Mouse (Mus musculus) forebrain, postnatal 0 days (tissue): ENCODE data around the gene Plxna4. TPM values are rescaled to one million over a fixed set of nuclear protein-coding genes. Genes with fewer than 3 reads are reported as not detected.

ENCODE experiments used
- ATAC-seq: fragments of 200-750 bp; cut with Nextera tagmentation; 2 replicates; pipeline ENCODE4 v1.8.0; 2017; ENCODE audit warnings: mild to moderate bottlenecking, moderate library complexity
- DNase-seq: peaks from one replicate; pipeline ENCODE4 v3.0.0-alpha.2; 2015
- H3K27ac ChIP-seq: fragments of 300-500 bp; sonication (generic); 2 replicates; pipeline ENCODE4 v1.5.1; 2014; ENCODE audit warnings: low read depth, mild to moderate bottlenecking, antibody characterized with exemption, low read length, moderate library complexity, mixed read lengths
- H3K27me3 ChIP-seq: fragments of 300-500 bp; sonication (generic); 2 replicates; pipeline ENCODE4 v1.6.1; 2014; ENCODE audit warnings: mild to moderate bottlenecking, low read length, mixed read lengths; ENCODE audit not compliant: insufficient read depth
- H3K36me3 ChIP-seq: fragments of 300-500 bp; sonication (generic); 2 replicates; pipeline ENCODE4 v1.6.1; 2014; ENCODE audit warnings: mild to moderate bottlenecking, moderate library complexity; ENCODE audit not compliant: insufficient read depth
- H3K4me1 ChIP-seq: fragments of 300-500 bp; sonication (generic); 2 replicates; pipeline ENCODE4 v1.6.1; 2014; ENCODE audit warnings: antibody characterized with exemption; ENCODE audit not compliant: insufficient read depth
- H3K4me2 ChIP-seq: fragments of 300-500 bp; sonication (generic); 2 replicates; pipeline ENCODE4 v1.6.1; 2014; ENCODE audit warnings: low read depth, mild to moderate bottlenecking, moderate library complexity
- H3K4me3 ChIP-seq: fragments of 300-500 bp; sonication (generic); 2 replicates; pipeline ENCODE4 v1.5.1; 2014; ENCODE audit warnings: low read depth, low read length, mixed read lengths
- H3K9ac ChIP-seq: fragments of 300-500 bp; sonication (generic); 2 replicates; pipeline ENCODE4 v1.6.1; 2014; ENCODE audit warnings: mild to moderate bottlenecking
- H3K9me3 ChIP-seq: fragments of 300-500 bp; sonication (generic); 2 replicates; pipeline ENCODE4 v1.6.1; 2016; ENCODE audit warnings: low read length
- CTCF ChIP-seq: sonication (generic); IDR thresholded peaks from 2 replicates; pipeline ENCODE4 v1.5.1; 2016; ENCODE audit warnings: antibody characterized with exemption, control low read depth, low read depth
- WGBS: fragments of 180-500 bp; shearing (Covaris S2); extraction: QIAGEN DNeasy Blood & Tissue Kit; methylation state at CpG from one replicate; pipeline ENCODE4 v1.1.7; 2014; 5-methylcytosine and 5-hydroxymethylcytosine counted together
- polyA plus RNA-seq: library from polyadenylated mRNA; unstranded; fragments of >200 nt; fragmentation: Nextera tagmentation; extraction: Ambion mirVana; gene quantifications from 2 replicates; pipeline ENCODE4 v1.2.1, GENCODE M21; 2015
- total RNA-seq: library from RNA; depleted of rRNA; stranded (reverse); fragments of >200 nt; gene quantifications from 2 replicates; pipeline ENCODE4 v1.2.3, GENCODE M21; 2014

The Plxna4 gene
- total and polyA plus RNA-seq, 2 experiments from 2014 or later: 12.0 to 51.5 TPM

DNA sequence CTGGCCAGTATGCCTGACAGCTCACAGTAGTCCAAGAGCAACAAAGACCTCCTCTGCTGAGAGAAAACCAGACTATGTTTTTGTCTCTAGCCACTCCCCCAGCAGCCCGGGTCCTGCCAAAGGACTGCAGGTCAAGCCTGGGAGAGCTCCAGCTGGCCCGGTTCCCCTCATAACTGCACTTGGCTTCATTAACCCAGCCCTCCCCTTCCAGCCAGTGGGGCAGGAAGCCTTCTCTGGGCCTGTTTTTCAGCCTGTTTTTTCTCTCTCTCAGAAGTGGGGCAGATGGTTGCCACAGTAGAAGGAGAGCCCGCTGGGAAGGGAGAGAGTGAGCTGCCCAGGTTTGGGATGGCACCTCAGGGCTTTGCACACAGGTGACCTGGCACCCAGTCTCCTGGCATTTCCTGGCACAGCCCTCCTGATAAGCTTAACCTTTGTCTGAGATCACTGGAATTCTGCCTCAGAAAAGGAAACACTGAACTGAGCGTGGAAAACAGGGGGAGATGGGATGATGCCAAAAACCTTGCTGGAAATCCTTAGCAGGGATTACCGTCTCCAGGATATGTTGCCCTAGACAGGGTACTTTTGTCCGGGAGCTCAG lies 190.8 kb downstream of the Plxna4 start:
- H3K4me1 ChIP-seq: peaks cover 7% of the 10 kb centered on the region
- peak overlapping the region; percentile 57; the same call in 1 of the 2 replicates for H3K27ac ChIP-seq
- H3K36me3 ChIP-seq: no peaks in the 10 kb centered on the region
- ATAC-seq (peak; percentile 80), DNase-seq (peak; percentile 69)
- no peak overlapping the region for H3K9ac ChIP-seq
- 26% methylated on average over 6 of the region's 6 CpGs for WGBS
- no peak overlapping the region for H3K4me3 ChIP-seq
- H3K27me3 ChIP-seq: no peaks in the 10 kb centered on the region
- no peaks in the 10 kb centered on the region for H3K9me3 ChIP-seq
- no peak overlapping the region for H3K4me2 ChIP-seq
- no peak for TF ChIP-seq CTCF

GRCm38 (mm10) chr6:32395415-32395814 lies 192.6 kb downstream of the Plxna4 start:
- Histone ChIP-seq H3K9ac (no peak overlapping the region), H3K4me2 (no peak overlapping the region), H3K27ac (no peak overlapping the region), H3K4me3 (no peak overlapping the region), H3K27me3 (no peaks in the 10 kb centered on the region), H3K9me3 (no peaks in the 10 kb centered on the region), H3K36me3 (no peaks in the 10 kb centered on the region), H3K4me1 (peaks cover 7% of the 10 kb centered on the region)
- no peak for TF ChIP-seq CTCF
- 95% methylated on average over 9 of the region's 9 CpGs for WGBS
- ATAC-seq: no peak
- no peak for DNase-seq

DNA sequence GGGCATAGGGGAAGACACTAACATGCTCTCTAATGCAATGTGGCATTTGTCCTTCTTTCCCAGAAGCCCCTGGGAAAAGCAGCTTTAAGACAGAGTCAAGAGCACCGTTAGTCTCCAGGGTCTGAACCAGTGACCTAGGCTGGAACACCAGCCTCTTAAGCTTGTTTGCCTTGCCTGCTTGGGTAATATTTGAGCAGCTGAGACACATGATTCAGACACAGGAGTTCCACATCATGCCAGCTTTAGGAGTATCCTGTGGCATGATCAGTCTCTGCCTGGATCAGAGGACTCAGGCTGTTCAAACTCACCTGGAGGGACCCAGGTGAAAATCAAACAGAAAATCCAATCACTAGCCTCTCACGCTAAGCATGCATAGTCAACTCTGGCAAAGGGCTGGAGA lies 195.7 kb downstream of the Plxna4 start:
- DNase-seq (no peak), ATAC-seq (no peak)
- 72% methylated on average over 2 of the region's 2 CpGs for WGBS
- TF ChIP-seq CTCF: no peak
- H3K4me3 ChIP-seq: no peak overlapping the region
- no peak overlapping the region for H3K27ac ChIP-seq
- no peaks in the 10 kb centered on the region for H3K27me3 ChIP-seq
- H3K9me3 ChIP-seq: no peaks in the 10 kb centered on the region
- no peak overlapping the region for H3K4me2 ChIP-seq
- no peak overlapping the region for H3K9ac ChIP-seq
- H3K4me1 ChIP-seq: peaks cover 4% of the 10 kb centered on the region
- no peaks in the 10 kb centered on the region for H3K36me3 ChIP-seq

GRCm38 (mm10) chr6:32388276-32388675 lies 199.7 kb downstream of the Plxna4 start:
- 44% methylated on average over 1 of the region's 1 CpGs for WGBS
- H3K4me3 ChIP-seq: no peak overlapping the region
- DNase-seq: no peak
- H3K9me3 ChIP-seq: no peaks in the 10 kb centered on the region
- H3K27ac ChIP-seq: no peak overlapping the region
- peaks cover 10% of the 10 kb centered on the region; the same call in 1 of the 2 replicates for H3K4me1 ChIP-seq
- ATAC-seq: no peak
- no peak overlapping the region for H3K4me2 ChIP-seq
- TF ChIP-seq CTCF: no peak
- no peaks in the 10 kb centered on the region for H3K36me3 ChIP-seq
- H3K27me3 ChIP-seq: no peaks in the 10 kb centered on the region
- H3K9ac ChIP-seq: no peak overlapping the region

DNA sequence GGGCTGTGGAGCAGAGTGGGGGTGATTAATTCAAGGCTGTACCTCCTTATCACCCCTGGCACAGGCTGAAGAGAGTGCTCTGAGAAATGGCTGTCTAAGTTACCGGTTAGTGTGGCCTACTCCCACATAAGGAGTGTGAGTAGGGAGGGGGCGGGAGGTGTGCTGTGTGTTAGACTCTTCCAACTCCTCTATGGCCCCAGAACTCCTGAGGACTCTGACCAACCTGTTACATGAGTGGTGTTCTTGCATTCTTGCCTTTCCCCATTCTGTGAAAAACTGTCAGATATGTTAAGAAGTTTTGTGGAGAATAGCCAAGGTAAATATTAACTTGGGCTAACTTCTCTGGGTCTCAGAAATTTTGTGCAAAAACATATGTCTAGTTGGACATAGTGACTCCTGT lies 201.1 kb downstream of the Plxna4 start:
- Histone ChIP-seq H3K4me3 (no peak overlapping the region), H3K9me3 (no peaks in the 10 kb centered on the region), H3K27ac (no peak overlapping the region), H3K4me2 (no peak overlapping the region), H3K36me3 (no peaks in the 10 kb centered on the region), H3K27me3 (no peaks in the 10 kb centered on the region), H3K4me1 (peaks cover 13% of the 10 kb centered on the region; the same call in 1 of the 2 replicates), H3K9ac (no peak overlapping the region)
- ATAC-seq: no peak
- TF ChIP-seq CTCF: no peak
- no peak for DNase-seq
- 89% methylated on average over 2 of the region's 2 CpGs for WGBS

DNA sequence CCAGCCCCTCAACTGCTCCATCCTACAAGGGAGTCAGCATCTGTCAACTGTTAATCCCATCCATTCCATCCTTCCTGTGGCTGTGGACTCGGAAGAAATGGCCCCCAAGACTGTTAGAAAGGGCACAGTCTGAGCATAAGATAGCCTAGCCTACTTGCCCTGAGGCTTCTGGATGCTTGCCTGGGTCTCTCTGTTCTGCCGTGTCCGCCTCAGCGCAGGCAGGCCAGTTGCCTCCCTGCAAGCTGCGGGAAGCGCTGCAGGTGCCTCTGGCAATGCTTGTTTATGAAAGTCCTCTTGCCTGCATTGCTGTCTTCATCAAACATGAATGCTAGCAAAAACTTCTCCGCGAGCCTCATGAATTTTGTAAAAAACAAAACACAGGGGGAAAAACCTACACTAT lies 203.1 kb downstream of the Plxna4 start:
- Histone ChIP-seq H3K27ac (no peak overlapping the region), H3K9ac (no peak overlapping the region), H3K27me3 (no peaks in the 10 kb centered on the region), H3K4me2 (no peak overlapping the region; the same call in 1 of the 2 replicates), H3K36me3 (no peaks in the 10 kb centered on the region), H3K9me3 (no peaks in the 10 kb centered on the region), H3K4me1 (peaks cover 13% of the 10 kb centered on the region; the same call in 1 of the 2 replicates), H3K4me3 (no peak overlapping the region)
- no peak for TF ChIP-seq CTCF
- DNase-seq: peak; percentile 40
- ATAC-seq: peak; percentile 14; the same call in 1 of the 2 replicates
- 37% methylated on average over 8 of the region's 8 CpGs for WGBS

GRCm38 (mm10) chr6:32384423-32384822 lies 203.6 kb downstream of the Plxna4 start:
- Histone ChIP-seq H3K9ac (no peak overlapping the region), H3K27ac (no peak overlapping the region), H3K9me3 (no peaks in the 10 kb centered on the region), H3K4me1 (peaks cover 13% of the 10 kb centered on the region; the same call in 1 of the 2 replicates), H3K27me3 (no peaks in the 10 kb centered on the region), H3K36me3 (no peaks in the 10 kb centered on the region), H3K4me2 (no peak overlapping the region), H3K4me3 (no peak overlapping the region)
- ATAC-seq (0 out of 2 replicates have a peak, but pooled peaks have one; percentile 34), DNase-seq (no peak)
- TF ChIP-seq CTCF: no peak
- WGBS: 83% methylated on average over 8 of the region's 8 CpGs
